Mouse (Mus musculus) neural tube, embryonic 15.5 days (tissue): Measurements from ENCODE around the gene Cdk18. TPM values are rescaled to one million over a fixed set of nuclear protein-coding genes. Genes with fewer than 3 reads are reported as not detected.

Experiments
- ATAC-seq: fragments of 200-750 bp; cut with Nextera tagmentation; 2 replicates; pipeline ENCODE4 v1.8.0; 2017; ENCODE audit warnings: mild to moderate bottlenecking, moderate TSS enrichment, moderate library complexity; ENCODE audit not compliant: low FRiP score
- H3K27ac ChIP-seq: fragments of 300-500 bp; sonication (generic); replicated peaks from 2 replicates; pipeline ENCODE4 v1.5.1; 2015; ENCODE audit warnings: mild to moderate bottlenecking, inconsistent platforms
- H3K27me3 ChIP-seq: fragments of 300-500 bp; sonication (generic); replicated peaks from 2 replicates; pipeline ENCODE4 v1.6.1; 2015; ENCODE audit warnings: inconsistent platforms
- H3K36me3 ChIP-seq: fragments of 300-500 bp; sonication (generic); 2 replicates; pipeline ENCODE4 v1.6.1; 2015; ENCODE audit warnings: inconsistent platforms
- H3K4me1 ChIP-seq: fragments of 300-500 bp; sonication (generic); 2 replicates; pipeline ENCODE4 v1.6.1; 2015; ENCODE audit warnings: inconsistent platforms
- H3K4me2 ChIP-seq: fragments of 300-500 bp; sonication (generic); 2 replicates; pipeline ENCODE4 v1.6.1; 2015; ENCODE audit warnings: inconsistent platforms, mild to moderate bottlenecking, moderate library complexity
- H3K4me3 ChIP-seq: fragments of 300-500 bp; sonication (generic); replicated peaks from 2 replicates; pipeline ENCODE4 v1.5.1; 2015; ENCODE audit warnings: mild to moderate bottlenecking, inconsistent platforms
- H3K9ac ChIP-seq: fragments of 300-500 bp; sonication (generic); replicated peaks from 2 replicates; pipeline ENCODE4 v1.6.1; 2015; ENCODE audit warnings: mild to moderate bottlenecking, inconsistent platforms
- H3K9me3 ChIP-seq: fragments of 300-500 bp; sonication (generic); replicated peaks from 2 replicates; pipeline ENCODE4 v1.6.1; 2016; ENCODE audit warnings: inconsistent platforms
- WGBS: fragments of 180-500 bp; shearing (Covaris S2); methylation state at CpG from one replicate; pipeline ENCODE4 v1.1.7; 2015; ENCODE audit warnings: mixed read lengths; 5-methylcytosine and 5-hydroxymethylcytosine counted together
- polyA plus RNA-seq: library from polyadenylated mRNA; unstranded; fragments of >200 nt; fragmentation: Nextera tagmentation; extraction: Ambion mirVana; gene quantifications from 2 replicates; pipeline ENCODE4 v1.2.1, GENCODE M21; 2015

Cdk18 gene
- polyA plus RNA-seq, 1 experiment from 2014 or later = 0.68 TPM

- no peak overlapping the region for H3K27ac ChIP-seq
- H3K4me1 ChIP-seq = peaks cover 36% of the 10 kb centered on the region
- 52% methylated on average over 4 of the region's 4 CpGs for WGBS
- peaks cover 9% of the 10 kb centered on the region for H3K27me3 ChIP-seq
- no peak overlapping the region for H3K4me3 ChIP-seq
- no peak overlapping the region for H3K9ac ChIP-seq
- H3K9me3 ChIP-seq = no peaks in the 10 kb centered on the region
- ATAC-seq = no peak
- no peak overlapping the region for H3K4me2 ChIP-seq
- no peaks in the 10 kb centered on the region for H3K36me3 ChIP-seq
These were observed 20.2 kb upstream of the Cdk18 start for GRCm38 (mm10) chr1:132159681-132160080.

GRCm38 (mm10) chr1:132158741-132159140 is 19.3 kb upstream of the Cdk18 start:
- Histone ChIP-seq H3K4me1 (peaks cover 31% of the 10 kb centered on the region), H3K27ac (no peak overlapping the region), H3K4me2 (no peak overlapping the region), H3K27me3 (peaks cover 6% of the 10 kb centered on the region), H3K9ac (no peak overlapping the region), H3K4me3 (no peak overlapping the region), H3K9me3 (no peaks in the 10 kb centered on the region), H3K36me3 (no peaks in the 10 kb centered on the region)
- no peak for ATAC-seq
- 11% methylated on average over 2 of the region's 2 CpGs for WGBS

- Histone ChIP-seq H3K9me3 (no peaks in the 10 kb centered on the region), H3K36me3 (no peaks in the 10 kb centered on the region), H3K27me3 (peaks cover 6% of the 10 kb centered on the region), H3K4me1 (peaks cover 31% of the 10 kb centered on the region), H3K4me2 (peak overlapping the region; percentile 43), H3K27ac (no peak overlapping the region), H3K4me3 (no peak overlapping the region), H3K9ac (0 out of 2 replicates have a peak overlapping the region, but pooled peaks have one; percentile 26)
- ATAC-seq = peak; percentile 45
- 18% methylated on average over 7 of the region's 7 CpGs for WGBS
These were observed 18.3 kb upstream of the Cdk18 start for GRCm38 (mm10) chr1:132157808-132158207.

- H3K4me3 ChIP-seq = no peak overlapping the region
- no peaks in the 10 kb centered on the region for H3K36me3 ChIP-seq
- ATAC-seq = peak; percentile 78
- peaks cover 31% of the 10 kb centered on the region for H3K4me1 ChIP-seq
- H3K9me3 ChIP-seq = no peaks in the 10 kb centered on the region
- no peak overlapping the region for H3K27ac ChIP-seq
- H3K9ac ChIP-seq = 0 out of 2 replicates have a peak overlapping the region, but pooled peaks have one; percentile 26
- H3K27me3 ChIP-seq = peaks cover 6% of the 10 kb centered on the region
- peak overlapping the region; percentile 43 for H3K4me2 ChIP-seq
- 20% methylated on average over 14 of the region's 14 CpGs for WGBS
These were observed 17.7 kb upstream of the Cdk18 start for GRCm38 (mm10) chr1:132157016-132157781.

GRCm38 (mm10) chr1:132155737-132156136 is 16.3 kb upstream of the Cdk18 start:
- no peak for ATAC-seq
- no peaks in the 10 kb centered on the region for H3K36me3 ChIP-seq
- no peak overlapping the region for H3K4me2 ChIP-seq
- no peak overlapping the region for H3K4me3 ChIP-seq
- peaks cover 31% of the 10 kb centered on the region for H3K4me1 ChIP-seq
- peaks cover 6% of the 10 kb centered on the region for H3K27me3 ChIP-seq
- 11% methylated on average over 6 of the region's 6 CpGs for WGBS
- no peak overlapping the region for H3K27ac ChIP-seq
- H3K9ac ChIP-seq = no peak overlapping the region
- no peaks in the 10 kb centered on the region for H3K9me3 ChIP-seq

- WGBS = 26% methylated on average over 8 of the region's 8 CpGs
- Histone ChIP-seq H3K36me3 (no peaks in the 10 kb centered on the region), H3K4me1 (peaks cover 13% of the 10 kb centered on the region)
These were observed 14.2 kb upstream of the Cdk18 start for GRCm38 (mm10) chr1:132153691-132154090.

GRCm38 (mm10) chr1:132153086-132153690 is 13.7 kb upstream of the Cdk18 start:
- 32% methylated on average over 15 of the region's 15 CpGs for WGBS
- H3K4me2 ChIP-seq = no peak overlapping the region
- no peak for ATAC-seq
- H3K27me3 ChIP-seq = no peaks in the 10 kb centered on the region; the same call in 1 of the 2 replicates
- no peak overlapping the region for H3K27ac ChIP-seq
- H3K4me3 ChIP-seq = no peak overlapping the region
- no peak overlapping the region for H3K9ac ChIP-seq
- H3K4me1 ChIP-seq = peaks cover 8% of the 10 kb centered on the region
- no peaks in the 10 kb centered on the region for H3K36me3 ChIP-seq
- no peaks in the 10 kb centered on the region for H3K9me3 ChIP-seq

More at GRCm38 (mm10) chr1:132153691-132154090, 14.2 kb upstream of the Cdk18 start:
- H3K27me3 ChIP-seq = peaks cover under 1% of the 10 kb centered on the region
- no peak overlapping the region for H3K9ac ChIP-seq
- H3K27ac ChIP-seq = no peak overlapping the region
- no peaks in the 10 kb centered on the region for H3K9me3 ChIP-seq
- no peak for ATAC-seq
- no peak overlapping the region for H3K4me3 ChIP-seq
- no peak overlapping the region for H3K4me2 ChIP-seq

GRCm38 (mm10) chr1:132151908-132152307 is 12.4 kb upstream of the Cdk18 start:
- 71% methylated on average over 2 of the region's 2 CpGs for WGBS
- ATAC-seq = no peak
- H3K27ac ChIP-seq = no peak overlapping the region

GRCm38 (mm10) chr1:132150817-132151601 is 11.5 kb upstream of the Cdk18 start:
- no peaks in the 10 kb centered on the region for H3K36me3 ChIP-seq
- H3K4me3 ChIP-seq = no peak overlapping the region
- H3K4me1 ChIP-seq = no peaks in the 10 kb centered on the region
- no peak overlapping the region for H3K4me2 ChIP-seq
- ATAC-seq = no peak
- H3K27me3 ChIP-seq = no peaks in the 10 kb centered on the region
- H3K9me3 ChIP-seq = no peaks in the 10 kb centered on the region
- H3K9ac ChIP-seq = no peak overlapping the region
- H3K27ac ChIP-seq = no peak overlapping the region
- WGBS = 72% methylated on average over 15 of the region's 15 CpGs

More at GRCm38 (mm10) chr1:132151908-132152307, 12.4 kb upstream of the Cdk18 start:
- Histone ChIP-seq H3K9ac (no peak overlapping the region), H3K4me3 (no peak overlapping the region), H3K4me2 (no peak overlapping the region), H3K4me1 (no peaks in the 10 kb centered on the region), H3K36me3 (no peaks in the 10 kb centered on the region), H3K27me3 (no peaks in the 10 kb centered on the region), H3K9me3 (no peaks in the 10 kb centered on the region)

GRCm38 (mm10) chr1:132150171-132150570 is 10.7 kb upstream of the Cdk18 start:
- no peak overlapping the region for H3K9ac ChIP-seq
- no peak overlapping the region for H3K27ac ChIP-seq
- H3K36me3 ChIP-seq = no peaks in the 10 kb centered on the region
- no peaks in the 10 kb centered on the region for H3K9me3 ChIP-seq
- no peak for ATAC-seq
- WGBS = 64% methylated on average over 1 of the region's 1 CpGs
- H3K4me2 ChIP-seq = no peak overlapping the region
- H3K4me1 ChIP-seq = no peaks in the 10 kb centered on the region
- no peak overlapping the region for H3K4me3 ChIP-seq
- no peaks in the 10 kb centered on the region for H3K27me3 ChIP-seq

- Histone ChIP-seq H3K9me3 (no peaks in the 10 kb centered on the region), H3K4me2 (no peak overlapping the region), H3K4me3 (no peak overlapping the region), H3K36me3 (no peaks in the 10 kb centered on the region), H3K9ac (no peak overlapping the region), H3K27me3 (no peaks in the 10 kb centered on the region), H3K27ac (no peak overlapping the region), H3K4me1 (peaks cover 2% of the 10 kb centered on the region)
- ATAC-seq = no peak
- WGBS = 70% methylated on average over 2 of the region's 2 CpGs
These were observed 9.9 kb upstream of the Cdk18 start for GRCm38 (mm10) chr1:132149410-132149809.
